ENCODE assay signal across 9 mouse cellular contexts in genomic region chr6:97576565-97577346, GRCm38 (mm10). TPM values are rescaled to one million over a fixed set of nuclear protein-coding genes. Genes with fewer than 3 reads are reported as not detected.
DNase-seq lines count a peak whose midpoint lies in the region; ATAC-seq lines count a peak whose summit lies in the region.
"Had no signal": no experiment of that assay in that cellular context is flagged by ENCODE, and none has a peak within 500 bp of the region (broad histone marks: within the 10 kb centered on the region; RNA-seq: fewer than 3 reads in every experiment).

No protein-coding gene starts in this region.

- WGBS in heart, embryonic 11.5 days (ENCODE audit: insufficient replicate concordance), result 52% methylated on average over 7 of the region's 7 CpGs
- 33% methylated on average over 7 of the region's 7 CpGs for whole genome bisulfite sequencing in forebrain, embryonic 10.5 days

- H3K4me2 ChIP-seq in heart, embryonic 11.5 days, result no peak overlapping the region

- H3K9me3 ChIP-seq in heart, embryonic 11.5 days (replicated peaks; ENCODE audit: control insufficient read depth, low read length), result no peaks in the 10 kb centered on the region
- no peaks in the 10 kb centered on the region for H3K9me3 ChIP-seq in forebrain, embryonic 10.5 days

- no peak for ATAC-seq in heart, embryonic 11.5 days (replicated peaks; ENCODE audit: insufficient number of reproducible peaks, low FRiP score, low TSS enrichment)

- H3K4me1 ChIP-seq in heart, embryonic 11.5 days (ENCODE audit: control insufficient read depth, insufficient read depth, low read length), result 0 out of 2 replicates have a peak, but pooled peaks cover 3% of the 10 kb centered on the region
- H3K4me1 ChIP-seq in forebrain, embryonic 10.5 days, result peaks cover 44% of the 10 kb centered on the region

- H3K36me3 ChIP-seq in heart, embryonic 11.5 days (ENCODE audit: control insufficient read depth, insufficient read depth, low read length), result no peaks in the 10 kb centered on the region
- H3K36me3 ChIP-seq in forebrain, embryonic 10.5 days (replicated peaks), result no peaks in the 10 kb centered on the region

- no peaks in the 10 kb centered on the region for H3K27me3 ChIP-seq in heart, embryonic 11.5 days (ENCODE audit: control insufficient read depth, insufficient read depth, low read length)
- no peaks in the 10 kb centered on the region for H3K27me3 ChIP-seq in forebrain, embryonic 10.5 days (ENCODE audit: poor library complexity, severe bottlenecking)

- no peak overlapping the region for H3K4me3 ChIP-seq in heart, embryonic 11.5 days (ENCODE audit: low read depth, low read length)
- 0 out of 2 replicates have a peak overlapping the region, but pooled peaks have one; percentile 7 for H3K4me3 ChIP-seq in forebrain, embryonic 10.5 days

- peak; percentile 32 for DNase-seq in heart, postnatal 4 days
- peak; percentile 26 for DNase-seq in MN1 (ENCODE audit: low spot score)
- DNase-seq in forebrain, embryonic 10.5 days (ENCODE audit: extremely low spot score, low spot score), result peak; percentile 74
- DNase-seq in mesoderm, embryonic 11.5 days (ENCODE audit: low read depth, low spot score), result peak; percentile 90
- no peak for DNase-seq in gastrocnemius, postnatal 25 days
- no peak for DNase-seq in left cerebral cortex, adult 9 months (ENCODE audit: low spot score in 2 of 2)
- no peak for DNase-seq in cerebellum, adult 8-10 months

- no peak overlapping the region for H3K9ac ChIP-seq in heart, embryonic 11.5 days (ENCODE audit: low read depth, low read length)
- H3K9ac ChIP-seq: liver, embryonic 14.5 days had no signal

- H3K27ac ChIP-seq in heart, embryonic 11.5 days (ENCODE audit: low read depth, low read length), result no peak overlapping the region
- H3K27ac ChIP-seq in forebrain, embryonic 10.5 days, result peak overlapping the region; percentile 89
- H3K27ac ChIP-seq: liver, embryonic 14.5 days had no signal

RNA-seq across cellular contexts. Expression of gene Frmd4b, which starts 40.6 kb away (rescaled TPM):
- 10 to 100 TPM; 21.7 to 23.5 TPM for total RNA-seq in heart, postnatal 4 days (2021)
- 29.3 and 29.7 TPM in 2 replicates for polyA plus RNA-seq in heart, embryonic 11.5 days (2014; fragmentation: Nextera tagmentation; extraction: Ambion mirVana)
- polyA plus RNA-seq in forebrain, embryonic 10.5 days (2016; fragmentation: Nextera tagmentation; extraction: Ambion mirVana), result 19.6 and 21.2 TPM in 2 replicates
- total RNA-seq in gastrocnemius, postnatal 25 days (2021), result 1 to 10 TPM; 5.8 to 9.8 TPM

Comparison
In these comparisons a context has a peak if more than half of its experiments do, and no peak if none do; other contexts are left out.
1. DNase-seq: peak in heart, postnatal 4 days (single experiment), MN1 (single experiment), forebrain, embryonic 10.5 days (single experiment) and mesoderm, embryonic 11.5 days (single experiment); none in gastrocnemius, postnatal 25 days (single experiment), left cerebral cortex, adult 9 months (0 of 2) and cerebellum, adult 8-10 months (single experiment).